Comparison of ENCODE assay signal across 27 mouse cellular contexts in the genomic region with DNA sequence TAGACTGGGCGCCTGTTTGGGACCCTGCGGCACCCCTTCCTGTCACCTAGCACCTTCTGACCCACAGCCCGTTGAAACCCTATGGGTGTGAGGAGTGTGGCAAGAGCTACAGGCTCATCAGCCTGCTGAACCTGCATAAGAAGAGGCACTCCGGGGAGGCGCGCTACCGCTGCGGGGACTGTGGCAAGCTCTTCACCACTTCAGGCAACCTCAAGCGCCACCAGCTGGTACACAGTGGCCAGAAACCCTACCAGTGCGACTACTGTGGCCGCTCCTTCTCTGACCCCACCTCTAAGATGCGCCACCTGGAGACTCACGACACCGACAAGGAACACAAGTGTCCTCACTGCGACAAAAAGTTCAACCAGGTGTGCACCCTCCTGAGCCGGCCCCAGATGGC. TPM values are rescaled to one million over a fixed set of nuclear protein-coding genes. Genes with fewer than 3 reads are reported as not detected.
DNase-seq lines count a peak whose midpoint lies in the region; ATAC-seq and TF ChIP-seq lines count a peak whose summit lies in the region.
"Had no signal": no experiment of that assay in that cellular context is flagged by ENCODE, and none has a peak within 500 bp of the region (broad histone marks: within the 10 kb centered on the region; RNA-seq: fewer than 3 reads in every experiment).

No protein-coding gene starts in this region.

- H3K4me3 ChIP-seq in intestine, postnatal 0 days (ENCODE audit: low read depth, low read length) = no peak overlapping the region
- H3K4me3 ChIP-seq in intestine, embryonic 16.5 days (ENCODE audit: low read length) = no peak overlapping the region
- H3K4me3 ChIP-seq in E14TG2a.4 (replicated peaks; ENCODE audit: low read length) = peak overlapping the region; percentile 70
- H3K4me3 ChIP-seq in ES-Bruce4 (ENCODE audit: low read depth, low read length) = peak overlapping the region; percentile 16; the same call in 1 of the 2 replicates
- H3K4me3 ChIP-seq: embryonic facial prominence, embryonic 13.5 days; embryonic facial prominence, embryonic 15.5 days; erythroblast, embryonic 14.5 days; forebrain, embryonic 10.5 days; forebrain, embryonic 12.5 days had no signal

- no peaks in the 10 kb centered on the region for H3K9me3 ChIP-seq in intestine, postnatal 0 days (ENCODE audit: control insufficient read depth)
- H3K9me3 ChIP-seq in intestine, embryonic 16.5 days (ENCODE audit: control insufficient read depth, low read length) = no peaks in the 10 kb centered on the region
- H3K9me3 ChIP-seq in E14TG2a.4 (ENCODE audit: low read length) (no peaks in the 10 kb centered on the region), ES-Bruce4 (replicated peaks; ENCODE audit: control insufficient read depth, insufficient read depth, low read length, poor library complexity, severe bottlenecking) (no peaks in the 10 kb centered on the region)
- H3K9me3 ChIP-seq: embryonic facial prominence, embryonic 13.5 days; embryonic facial prominence, embryonic 15.5 days; forebrain, embryonic 10.5 days; forebrain, embryonic 12.5 days had no signal

- DNase-seq in ZHBTc4 (ENCODE audit: low read depth, low spot score) = peak; percentile 81
- no peak for DNase-seq in liver
- DNase-seq in spleen, adult 18-20 months = no peak
- DNase-seq: adrenal gland, adult 2 months; adrenal gland, postnatal 10 days; adrenal gland, postnatal 25 days; cerebellum, adult 11 months; cerebellum, adult 18-20 months; cerebellum, adult 8-10 months; cerebellum, adult 9-11 months; cerebellum, postnatal 36 days; embryo, embryonic 11 days had no signal

- H3K27ac ChIP-seq in intestine, postnatal 0 days (ENCODE audit: low read depth, low read length) = 0 out of 2 replicates have a peak overlapping the region, but pooled peaks have one; percentile 4
- H3K27ac ChIP-seq in intestine, embryonic 16.5 days (ENCODE audit: low read length) = no peak overlapping the region
- no peak overlapping the region for H3K27ac ChIP-seq in ES-Bruce4 (ENCODE audit: insufficient read depth, low read length)
- H3K27ac ChIP-seq: embryonic facial prominence, embryonic 13.5 days; embryonic facial prominence, embryonic 15.5 days; forebrain, embryonic 10.5 days; forebrain, embryonic 12.5 days had no signal

- no peak overlapping the region for H3K9ac ChIP-seq in intestine, postnatal 0 days (ENCODE audit: low read depth, low read length)
- no peak overlapping the region for H3K9ac ChIP-seq in intestine, embryonic 16.5 days (ENCODE audit: low read depth, low read length)
- H3K9ac ChIP-seq in ES-Bruce4 (ENCODE audit: low read depth, poor library complexity, severe bottlenecking) = no peak overlapping the region
- H3K9ac ChIP-seq: embryonic facial prominence, embryonic 13.5 days; embryonic facial prominence, embryonic 15.5 days; forebrain, embryonic 12.5 days had no signal

- no peaks in the 10 kb centered on the region for H3K4me1 ChIP-seq in intestine, postnatal 0 days (replicated peaks; ENCODE audit: control insufficient read depth, insufficient read depth, low read length)
- H3K4me1 ChIP-seq in intestine, embryonic 16.5 days (ENCODE audit: control insufficient read depth, insufficient read depth, low read length) = peaks cover 5% of the 10 kb centered on the region; the same call in 1 of the 2 replicates
- H3K4me1 ChIP-seq in E14TG2a.4 (replicated peaks; ENCODE audit: low read depth, low read length) (peaks cover 74% of the 10 kb centered on the region), ES-Bruce4 (ENCODE audit: control insufficient read depth, insufficient read depth, low read length) (no peaks in the 10 kb centered on the region)
- H3K4me1 ChIP-seq: embryonic facial prominence, embryonic 13.5 days had no signal

- H3K36me3 ChIP-seq in intestine, postnatal 0 days (ENCODE audit: control insufficient read depth, insufficient read depth) = peaks cover 86% of the 10 kb centered on the region
- H3K36me3 ChIP-seq in intestine, embryonic 16.5 days (ENCODE audit: control insufficient read depth, insufficient read depth, low read length) = peaks cover 33% of the 10 kb centered on the region
- H3K36me3 ChIP-seq in E14TG2a.4 (ENCODE audit: insufficient read depth, low read length) (peaks cover 91% of the 10 kb centered on the region), ES-Bruce4 (ENCODE audit: control insufficient read depth, insufficient read depth, low read length, poor library complexity, severe bottlenecking) (no peaks in the 10 kb centered on the region)

- H3K4me2 ChIP-seq in intestine, postnatal 0 days (replicated peaks; ENCODE audit: low read depth) = no peak overlapping the region
- H3K4me2 ChIP-seq in intestine, embryonic 16.5 days (ENCODE audit: low read depth, low read length) = no peak overlapping the region
- H3K4me2 ChIP-seq: embryonic facial prominence, embryonic 13.5 days; embryonic facial prominence, embryonic 15.5 days; forebrain, embryonic 12.5 days had no signal

- no peak for TF ChIP-seq EP300 in ES-Bruce4 (IDR thresholded peaks at IDR 0.05; ENCODE audit: insufficient read depth, low read depth, low read length)

- no peak for ATAC-seq in intestine, postnatal 0 days
- ATAC-seq in intestine, embryonic 16.5 days = no peak
- ATAC-seq: forebrain, embryonic 14.5 days; forebrain, embryonic 16.5 days; Patski had no signal

- no peaks in the 10 kb centered on the region for H3K27me3 ChIP-seq in intestine, postnatal 0 days (replicated peaks; ENCODE audit: control insufficient read depth, insufficient read depth, low read length)
- no peaks in the 10 kb centered on the region for H3K27me3 ChIP-seq in intestine, embryonic 16.5 days (replicated peaks; ENCODE audit: control insufficient read depth, insufficient read depth, low read length)
- no peaks in the 10 kb centered on the region for H3K27me3 ChIP-seq in E14TG2a.4 (ENCODE audit: insufficient read depth, low read length)
- H3K27me3 ChIP-seq in ES-Bruce4 (ENCODE audit: control insufficient read depth, insufficient read depth, low read length, poor library complexity, severe bottlenecking) = no peaks in the 10 kb centered on the region
- H3K27me3 ChIP-seq: embryonic facial prominence, embryonic 13.5 days; embryonic facial prominence, embryonic 15.5 days; forebrain, embryonic 12.5 days; Patski had no signal

- TF ChIP-seq CTCF in intestine, postnatal 0 days (IDR thresholded peaks at IDR 0.05; ENCODE audit: low read depth) = no peak
- TF ChIP-seq CTCF in E14TG2a.4 (conservative IDR thresholded peaks at IDR 0.05; ENCODE audit: low read length) = no peak
- TF ChIP-seq CTCF in ES-Bruce4 (IDR thresholded peaks at IDR 0.05; ENCODE audit: low read depth, low read length) = peak; percentile 52

- no peak for TF ChIP-seq POLR2A in ES-Bruce4 (IDR thresholded peaks at IDR 0.05; ENCODE audit: insufficient read depth, low read length)

- WGBS in intestine, postnatal 0 days = 78% methylated on average over 16 of the region's 16 CpGs
- 74% methylated on average over 16 of the region's 16 CpGs for WGBS in intestine, embryonic 16.5 days

RNA-seq across cellular contexts. Expression of a gene that starts 20.3 kb away (rescaled TPM):
- polyA plus RNA-seq in intestine, postnatal 0 days (2015; fragmentation: Nextera tagmentation; extraction: Ambion mirVana) = 9.7 and 9.8 TPM in 2 replicates
- 21.5 and 27.2 TPM in 2 replicates for polyA plus RNA-seq in intestine, embryonic 16.5 days (2015; fragmentation: Nextera tagmentation; extraction: Ambion mirVana)
- polyA plus RNA-seq in ES-Bruce4 (2011; ENCODE audit: insufficient read depth, insufficient read length, low read depth, missing spikeins) = 16.4 and 17.1 TPM in 2 replicates

RNA-seq across cellular contexts. Expression of a gene that starts 28.8 kb away (rescaled TPM):
- polyA plus RNA-seq in intestine, postnatal 0 days (2015; fragmentation: Nextera tagmentation; extraction: Ambion mirVana) = not detected in 2 replicates
- polyA plus RNA-seq in intestine, embryonic 16.5 days (2015; fragmentation: Nextera tagmentation; extraction: Ambion mirVana) = not detected in 2 replicates
- not detected in 2 replicates for polyA plus RNA-seq in ES-Bruce4 (2011; ENCODE audit: insufficient read depth, insufficient read length, low read depth, missing spikeins)
- polyA plus RNA-seq: C2C12; embryonic facial prominence, embryonic 11.5 days; embryonic facial prominence, embryonic 13.5 days; embryonic facial prominence, embryonic 15.5 days; erythroblast, embryonic 14.5 days; forebrain, embryonic 10.5 days; forebrain, embryonic 12.5 days; forebrain, embryonic 16.5 days; G1E had no signal

RNA-seq across cellular contexts. Expression of a gene that starts 44.1 kb away (rescaled TPM):
- polyA plus RNA-seq in intestine, postnatal 0 days (2015; fragmentation: Nextera tagmentation; extraction: Ambion mirVana) = 4.7 and 8.0 TPM in 2 replicates
- 5.3 and 6.6 TPM in 2 replicates for polyA plus RNA-seq in intestine, embryonic 16.5 days (2015; fragmentation: Nextera tagmentation; extraction: Ambion mirVana)
- 0.40 TPM in 1 of 2 replicates, not detected in the other for polyA plus RNA-seq in ES-Bruce4 (2011; ENCODE audit: insufficient read depth, insufficient read length, low read depth, missing spikeins)
- polyA plus RNA-seq: embryonic facial prominence, embryonic 13.5 days; erythroblast, embryonic 14.5 days; forebrain, embryonic 10.5 days; forebrain, embryonic 12.5 days; forebrain, embryonic 14.5 days; forebrain, embryonic 16.5 days; G1E had no signal

RNA-seq across cellular contexts. Expression of a gene that starts 48.9 kb away (rescaled TPM):
- not detected in 2 replicates for polyA plus RNA-seq in intestine, postnatal 0 days (2015; fragmentation: Nextera tagmentation; extraction: Ambion mirVana)
- 0.24 TPM in 1 of 2 replicates, not detected in the other for polyA plus RNA-seq in intestine, embryonic 16.5 days (2015; fragmentation: Nextera tagmentation; extraction: Ambion mirVana)
- polyA plus RNA-seq in ES-Bruce4 (2011; ENCODE audit: insufficient read depth, insufficient read length, low read depth, missing spikeins) = 1.0 and 1.5 TPM in 2 replicates
- polyA plus RNA-seq: adrenal gland, adult 2 months; C2C12; embryonic facial prominence, embryonic 11.5 days; embryonic facial prominence, embryonic 13.5 days; embryonic facial prominence, embryonic 15.5 days; erythroblast, embryonic 14.5 days; forebrain, embryonic 10.5 days; forebrain, embryonic 12.5 days; forebrain, embryonic 14.5 days; forebrain, embryonic 16.5 days; G1E had no signal

Comparison
In these comparisons a context has a peak if more than half of its experiments do, and no peak if none do; other contexts are left out.
1. H3K4me3 ChIP-seq: peak in E14TG2a.4 (single experiment) and ES-Bruce4 (single experiment); none in intestine, postnatal 0 days (single experiment) and intestine, embryonic 16.5 days (single experiment).